Mouse (Mus musculus) neural tube, embryonic 14.5 days (tissue): Measurements from ENCODE around the gene Nckipsd. TPM values are rescaled to one million over a fixed set of nuclear protein-coding genes. Genes with fewer than 3 reads are reported as not detected.
A peak's percentile ranks its signal among the peaks of the same experiment; 100 is the strongest.

Experiments used
- ATAC-seq: fragments of 200-750 bp; cut with Nextera tagmentation; 2 replicates; pipeline ENCODE4 v1.8.0; 2017; ENCODE audit warnings: low read depth, mild to moderate bottlenecking, moderate TSS enrichment, moderate library complexity
- H3K27ac ChIP-seq: fragments of 300-500 bp; sonication (generic); 2 replicates; pipeline ENCODE4 v1.5.1; 2014; ENCODE audit warnings: low read depth, mild to moderate bottlenecking, control low read depth, low read length, moderate library complexity, mixed read lengths
- H3K27me3 ChIP-seq: fragments of 300-500 bp; sonication (generic); 2 replicates; pipeline ENCODE4 v1.6.1; 2014; ENCODE audit warnings: low read length; ENCODE audit not compliant: control insufficient read depth, insufficient read depth
- H3K36me3 ChIP-seq: fragments of 300-500 bp; sonication (generic); 2 replicates; pipeline ENCODE4 v1.6.1; 2014; ENCODE audit warnings: low read length, mixed read lengths; ENCODE audit not compliant: control insufficient read depth, insufficient read depth
- H3K4me1 ChIP-seq: fragments of 300-500 bp; sonication (generic); 2 replicates; pipeline ENCODE4 v1.6.1; 2014; ENCODE audit warnings: low read length; ENCODE audit not compliant: control insufficient read depth, insufficient read depth
- H3K4me2 ChIP-seq: fragments of 300-500 bp; sonication (generic); 2 replicates; pipeline ENCODE4 v1.6.1; 2014; ENCODE audit warnings: mild to moderate bottlenecking, low read depth, low read length, control low read depth
- H3K4me3 ChIP-seq: fragments of 300-500 bp; sonication (generic); 2 replicates; pipeline ENCODE4 v1.5.1; 2014; ENCODE audit warnings: low read depth, low read length, control low read depth, mixed read lengths
- H3K9ac ChIP-seq: fragments of 300-500 bp; sonication (generic); replicated peaks from 2 replicates; pipeline ENCODE4 v1.6.1; 2014; ENCODE audit warnings: low read depth, mild to moderate bottlenecking, control low read depth, low read length, mixed read lengths
- H3K9me3 ChIP-seq: fragments of 300-500 bp; sonication (generic); 2 replicates; pipeline ENCODE4 v1.6.1; 2016; ENCODE audit warnings: low read length; ENCODE audit not compliant: control insufficient read depth
- WGBS: fragments of 180-500 bp; shearing (Covaris S2); extraction: QIAGEN DNeasy Blood & Tissue Kit; methylation state at CpG from one replicate; pipeline ENCODE4 v1.1.7; 2014; 5-methylcytosine and 5-hydroxymethylcytosine counted together
- polyA plus RNA-seq: library from polyadenylated mRNA; unstranded; fragments of >200 nt; fragmentation: Nextera tagmentation; extraction: Ambion mirVana; gene quantifications from 2 replicates; pipeline ENCODE4 v1.2.1, GENCODE M21; 2014

The Nckipsd gene
- polyA plus RNA-seq, 1 experiment from 2014 or later, result 25.4 TPM

DNA sequence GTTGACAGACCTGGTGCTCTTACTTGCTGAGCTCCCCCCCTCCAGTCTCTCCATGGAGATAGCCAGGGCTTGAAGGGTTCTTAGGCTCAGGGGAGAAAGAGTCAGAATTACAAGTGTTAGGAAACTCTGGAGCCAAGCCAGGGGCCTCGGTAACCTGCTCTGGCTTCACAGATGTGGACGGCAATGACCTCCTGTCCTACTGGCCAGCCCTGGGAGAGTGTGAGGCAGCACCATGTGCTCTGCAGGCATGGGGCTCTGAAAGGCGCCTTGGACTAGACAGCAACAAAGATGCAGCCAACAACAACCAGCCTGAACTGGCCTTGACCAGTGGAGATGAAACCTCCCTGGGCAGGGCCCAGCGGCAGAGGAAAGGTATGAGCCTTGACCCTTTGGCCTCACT, 39.2 kb downstream of the Nckipsd start:
- Histone ChIP-seq H3K4me3 (no peak overlapping the region), H3K27me3 (no peaks in the 10 kb centered on the region), H3K27ac (no peak overlapping the region), H3K9me3 (no peaks in the 10 kb centered on the region), H3K4me2 (no peak overlapping the region), H3K9ac (no peak overlapping the region), H3K36me3 (peaks cover 61% of the 10 kb centered on the region), H3K4me1 (no peaks in the 10 kb centered on the region)
- no peak for ATAC-seq
- 85% methylated on average over 4 of the region's 4 CpGs for WGBS

DNA sequence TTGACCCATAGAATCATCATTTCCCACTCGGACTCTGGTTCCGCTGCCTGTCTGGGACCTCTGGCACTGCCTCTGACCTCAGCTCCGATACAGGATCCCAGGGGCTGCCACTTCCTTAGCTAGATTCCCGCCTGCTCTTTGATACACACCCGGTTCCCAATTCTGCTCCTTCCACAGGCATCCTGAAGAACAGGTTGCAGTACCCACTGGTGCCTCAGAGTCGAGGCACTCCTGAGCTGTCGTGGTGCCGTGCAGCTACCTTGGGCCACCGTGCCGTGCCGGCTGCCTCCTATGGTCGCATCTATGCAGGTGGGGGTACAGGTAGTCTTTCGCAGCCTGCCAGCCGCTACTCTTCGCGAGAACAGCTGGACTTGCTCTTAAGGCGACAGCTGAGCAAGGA, 40.3 kb downstream of the Nckipsd start:
- ATAC-seq, result no peak
- 82% methylated on average over 17 of the region's 17 CpGs for WGBS
- Histone ChIP-seq H3K9ac (no peak overlapping the region), H3K27ac (no peak overlapping the region), H3K27me3 (no peaks in the 10 kb centered on the region), H3K4me1 (peaks cover 4% of the 10 kb centered on the region; the same call in 1 of the 2 replicates), H3K9me3 (no peaks in the 10 kb centered on the region), H3K4me3 (no peak overlapping the region), H3K4me2 (no peak overlapping the region), H3K36me3 (peaks cover 51% of the 10 kb centered on the region)

DNA sequence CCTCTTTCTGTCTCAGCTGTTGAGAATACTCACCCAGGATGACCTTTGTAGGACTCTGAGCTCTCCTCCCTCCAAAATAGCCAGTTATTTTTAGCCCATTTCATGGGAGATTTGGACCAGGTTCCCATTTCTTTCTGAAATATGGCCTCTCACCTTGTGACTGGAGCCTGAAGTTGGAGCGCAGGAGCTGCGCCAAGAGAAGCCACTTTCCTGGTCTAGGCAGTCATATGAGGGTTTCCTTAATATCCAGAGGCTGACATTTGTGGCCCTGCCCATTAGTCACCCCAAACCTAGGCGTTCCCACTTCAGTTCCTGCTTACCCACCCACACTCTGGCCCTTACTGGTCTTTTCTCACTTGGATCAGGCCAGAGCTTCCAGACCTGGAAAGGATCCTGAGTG, 44.8 kb downstream of the Nckipsd start, which contains the start of gene Slc26a6:
TSS of gene Slc26a6 (plus strand) at position 308 of the 400 bp plus-strand sequence.
- H3K4me1 ChIP-seq, result peaks cover 10% of the 10 kb centered on the region; the same call in 1 of the 2 replicates
- ATAC-seq, result no peak
- peak within 1 kb of the TSS; percentile 74 for H3K27ac ChIP-seq
- WGBS, result 89% methylated on average over 3 of the region's 3 CpGs
- H3K4me2 ChIP-seq, result peak within 1 kb of the TSS; percentile 78
- H3K27me3 ChIP-seq, result no peaks in the 10 kb centered on the region
- H3K9me3 ChIP-seq, result no peaks in the 10 kb centered on the region
- H3K36me3 ChIP-seq, result peaks cover 27% of the 10 kb centered on the region
- H3K9ac ChIP-seq, result peak within 1 kb of the TSS; percentile 74
- H3K4me3 ChIP-seq, result peak within 1 kb of the TSS; percentile 68

DNA sequence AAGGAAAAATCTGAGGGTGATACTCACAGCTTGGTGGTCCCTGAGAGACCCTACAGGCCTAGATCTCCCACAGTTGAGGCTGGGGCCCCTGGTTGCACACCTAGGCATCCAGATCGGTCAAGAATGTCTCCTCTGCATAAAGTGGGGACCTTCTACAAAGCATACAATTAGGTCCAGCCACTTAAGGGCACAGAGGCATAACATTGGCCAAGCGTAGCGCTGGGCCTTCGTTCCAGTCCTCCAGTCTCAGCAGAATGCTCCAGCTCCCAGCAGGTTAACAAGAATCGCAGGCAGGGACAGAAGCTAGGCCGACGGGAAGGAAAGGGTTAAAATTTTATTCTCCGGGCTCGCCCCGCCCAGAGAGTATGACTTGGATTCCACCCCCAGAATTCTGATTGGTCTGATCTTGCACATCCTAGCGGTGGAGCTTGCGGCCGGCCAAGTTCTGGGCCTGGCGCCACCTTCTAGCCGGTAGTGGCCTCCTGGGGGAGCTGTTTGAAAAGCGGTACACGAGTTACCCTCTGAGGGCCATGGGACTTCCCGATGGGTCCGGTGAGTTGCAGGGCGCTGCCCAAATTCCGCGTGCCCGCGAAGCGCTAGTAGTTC, 45.6 kb downstream of the Nckipsd start:
- WGBS, result 3% methylated on average over 25 of the region's 25 CpGs

DNA sequence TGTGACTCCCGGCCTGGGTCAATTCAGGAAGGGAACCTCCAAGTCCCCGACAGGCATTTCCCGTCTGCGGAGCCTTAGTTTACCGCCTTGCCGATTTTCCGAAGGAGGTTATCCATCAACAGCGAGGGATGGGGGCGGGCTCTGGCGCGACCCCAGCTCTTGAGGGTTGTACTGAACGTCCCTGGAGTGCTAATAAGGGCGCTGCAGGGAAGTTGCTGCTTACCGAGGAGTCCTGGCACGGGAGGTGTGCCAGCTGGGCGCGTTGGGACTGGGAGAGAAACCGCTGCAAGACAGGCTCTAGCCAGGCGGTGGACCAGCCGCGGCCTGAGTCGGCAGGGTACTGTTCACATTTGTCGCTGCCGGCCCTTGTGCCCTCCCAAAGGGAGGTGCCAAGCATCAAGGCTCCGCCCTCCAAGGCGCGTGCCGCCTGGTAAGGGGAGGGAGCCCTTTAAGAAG, 46.1 kb downstream of the Nckipsd start:
- no peaks in the 10 kb centered on the region for H3K9me3 ChIP-seq
- WGBS, result 0% methylated on average over 28 of the region's 28 CpGs
- peak overlapping the region; percentile 78 for H3K4me2 ChIP-seq
- peak; percentile 83 for ATAC-seq
- H3K4me1 ChIP-seq, result peaks cover 10% of the 10 kb centered on the region; the same call in 1 of the 2 replicates
- peak overlapping the region; percentile 74 for H3K27ac ChIP-seq
- peaks cover 22% of the 10 kb centered on the region for H3K36me3 ChIP-seq
- peak overlapping the region; percentile 74 for H3K9ac ChIP-seq
- H3K4me3 ChIP-seq, result peak overlapping the region; percentile 68
- H3K27me3 ChIP-seq, result no peaks in the 10 kb centered on the region

More for the DNA sequence above, 45.6 kb downstream of the Nckipsd start:
- peak; percentile 94 for ATAC-seq
- no peaks in the 10 kb centered on the region for H3K27me3 ChIP-seq
- peaks cover 27% of the 10 kb centered on the region for H3K36me3 ChIP-seq
- H3K9me3 ChIP-seq, result no peaks in the 10 kb centered on the region
- peak overlapping the region; percentile 74 for H3K27ac ChIP-seq
- H3K4me2 ChIP-seq, result peak overlapping the region; percentile 78
- peak overlapping the region; percentile 68 for H3K4me3 ChIP-seq
- peak overlapping the region; percentile 74 for H3K9ac ChIP-seq
- peaks cover 10% of the 10 kb centered on the region; the same call in 1 of the 2 replicates for H3K4me1 ChIP-seq

DNA sequence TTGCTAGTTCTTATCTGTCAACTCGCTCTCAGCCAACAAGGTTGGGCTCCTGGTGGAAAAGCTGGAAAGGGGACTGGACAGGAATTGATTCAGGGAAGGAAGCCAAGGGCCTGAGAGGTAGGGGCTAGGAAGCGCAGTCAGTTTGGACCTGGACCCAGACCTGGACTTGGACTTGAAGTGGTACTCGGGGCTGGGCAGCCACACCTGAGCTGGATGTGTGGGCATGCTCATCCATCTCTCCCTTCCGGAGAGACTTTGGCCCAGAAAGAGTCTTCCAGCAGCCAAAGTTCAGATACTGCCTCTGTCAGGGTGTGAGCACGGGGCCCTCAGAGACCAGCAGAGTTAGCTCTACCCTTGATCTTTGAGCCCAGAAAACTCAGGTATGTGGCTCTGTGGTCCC, 47.2 kb downstream of the Nckipsd start:
- no peaks in the 10 kb centered on the region for H3K9me3 ChIP-seq
- no peak overlapping the region for H3K27ac ChIP-seq
- H3K27me3 ChIP-seq, result no peaks in the 10 kb centered on the region
- H3K4me1 ChIP-seq, result peaks cover 10% of the 10 kb centered on the region; the same call in 1 of the 2 replicates
- peaks cover 28% of the 10 kb centered on the region for H3K36me3 ChIP-seq
- ATAC-seq, result no peak
- no peak overlapping the region for H3K9ac ChIP-seq
- H3K4me2 ChIP-seq, result peak overlapping the region; percentile 78; the same call in 1 of the 2 replicates
- 60% methylated on average over 5 of the region's 5 CpGs for WGBS
- no peak overlapping the region; the same call in 1 of the 2 replicates for H3K4me3 ChIP-seq

DNA sequence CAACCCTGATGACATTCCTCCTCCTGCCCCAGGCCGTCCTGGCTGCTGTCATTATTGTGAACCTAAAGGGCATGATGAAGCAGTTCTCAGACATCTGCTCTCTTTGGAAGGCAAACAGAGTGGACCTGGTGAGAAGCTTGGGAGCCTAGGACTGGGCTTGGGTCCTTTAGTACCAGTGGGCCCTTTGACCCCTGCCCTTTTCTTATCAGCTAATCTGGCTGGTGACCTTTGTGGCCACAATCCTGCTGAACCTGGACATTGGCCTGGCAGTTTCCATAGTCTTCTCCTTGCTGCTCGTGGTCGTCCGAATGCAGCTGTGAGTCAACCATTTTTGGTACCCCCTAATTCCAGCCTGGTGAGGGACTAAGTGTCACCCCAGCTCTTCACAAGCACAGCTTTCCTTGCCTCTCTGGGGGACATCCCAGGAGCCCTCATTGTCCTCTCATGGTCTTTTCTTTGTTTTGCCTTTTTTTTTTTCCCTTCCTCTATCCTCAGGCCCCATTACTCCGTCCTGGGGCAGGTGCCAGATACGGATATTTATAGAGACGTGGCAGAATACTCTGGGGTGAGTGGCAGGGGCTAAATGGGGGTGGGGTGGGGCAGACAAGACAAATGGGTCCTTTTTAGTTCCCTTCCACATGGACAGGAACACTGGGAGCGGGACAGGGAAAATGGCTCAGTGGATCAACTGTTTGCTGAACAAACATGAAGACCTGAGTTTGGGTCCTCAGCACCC, 50.8 kb downstream of the Nckipsd start:
- WGBS, result 72% methylated on average over 8 of the region's 8 CpGs

More for the DNA sequence above, 50.8 kb downstream of the Nckipsd start:
- no peaks in the 10 kb centered on the region for H3K9me3 ChIP-seq
- no peaks in the 10 kb centered on the region for H3K27me3 ChIP-seq
- H3K4me3 ChIP-seq, result no peak overlapping the region
- peaks cover 28% of the 10 kb centered on the region for H3K36me3 ChIP-seq
- H3K4me1 ChIP-seq, result peaks cover 3% of the 10 kb centered on the region; the same call in 1 of the 2 replicates
- no peak overlapping the region for H3K4me2 ChIP-seq
- no peak for ATAC-seq
- no peak overlapping the region for H3K27ac ChIP-seq
- H3K9ac ChIP-seq, result no peak overlapping the region
